Mouse (Mus musculus): ENCODE data around the gene Cdk5. TPM values are rescaled to one million over a fixed set of nuclear protein-coding genes. Genes with fewer than 3 reads are reported as not detected.
A peak's percentile ranks its signal among the peaks of the same experiment; 100 is the strongest.

Gene Cdk5
- 48.6 and 49.2 TPM in 2 replicates for polyA plus RNA-seq (2014; fragmentation: Nextera tagmentation; extraction: Ambion mirVana)

DNA sequence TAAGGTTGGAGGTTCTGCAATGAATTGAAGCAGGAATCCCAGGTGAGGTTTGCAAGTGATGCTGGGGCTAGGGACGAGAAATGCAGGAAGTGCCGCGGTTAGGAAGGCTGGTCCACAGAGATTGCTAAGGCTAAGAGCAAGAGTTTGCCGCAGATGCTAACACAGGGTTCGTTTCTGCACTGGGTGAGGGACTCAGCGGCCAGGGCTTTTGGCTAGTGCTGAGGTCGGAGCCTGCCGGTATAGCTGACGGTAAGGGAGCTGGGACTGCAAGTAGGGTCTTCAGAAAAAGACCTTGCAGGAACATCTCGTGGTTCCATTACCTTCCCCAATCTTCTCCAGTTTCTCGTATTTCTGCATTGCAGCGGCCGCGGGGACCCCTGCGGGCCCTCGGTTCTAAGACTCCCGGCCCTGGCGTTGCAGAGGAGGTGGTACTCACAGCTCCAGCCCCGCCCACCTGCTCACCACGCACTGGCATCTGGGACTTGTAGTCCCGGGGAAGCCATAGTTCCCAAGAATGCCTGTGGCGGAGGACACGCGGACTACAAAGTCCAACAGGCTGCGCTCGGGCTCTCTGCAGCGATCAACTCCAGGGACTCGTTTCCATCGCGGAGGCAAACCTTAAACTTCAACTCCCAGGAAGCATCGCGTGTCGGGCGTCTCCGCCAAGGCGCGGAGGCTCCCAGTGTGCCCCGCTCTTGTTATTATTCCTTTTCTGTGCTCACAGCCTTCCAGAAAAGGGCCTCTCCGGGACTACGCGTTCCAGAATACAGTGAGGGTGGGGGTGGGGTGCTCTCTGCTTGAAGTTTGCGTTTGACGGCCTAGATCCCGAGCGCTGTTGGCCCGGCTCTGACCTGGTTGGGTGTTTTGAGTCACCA, at the start of gene Cdk5, which contains the start of gene Slc4a2:
Gene Cdk5 (minus strand): TSS at position 402 of the 875 bp plus-strand sequence.
Gene Slc4a2 (plus strand): TSS at position 709 of the 875 bp plus-strand sequence.
- peak within 1 kb of the TSS; percentile 75 for H3K9ac ChIP-seq (ENCODE audit: low read length)
- H3K36me3 ChIP-seq (ENCODE audit: control insufficient read depth, insufficient read depth, low read length): peaks cover 4% of the 10 kb centered on the region; the same call in 1 of the 2 replicates
- peak within 1 kb of the TSS; percentile 78 for H3K27ac ChIP-seq (replicated peaks; ENCODE audit: low read depth, low read length)
- under 1% methylated on average over 46 of the region's 46 CpGs for WGBS
- no peaks in the 10 kb centered on the region for H3K27me3 ChIP-seq (ENCODE audit: control insufficient read depth, insufficient read depth, low read length)
- DNase-seq (ENCODE audit: low spot score): peak; percentile 99
- H3K9me3 ChIP-seq (ENCODE audit: control insufficient read depth, low read length): no peaks in the 10 kb centered on the region
- ATAC-seq (ENCODE audit: insufficient number of reproducible peaks, low FRiP score, low TSS enrichment, low read depth): peak; percentile 90
- peak within 1 kb of the TSS; percentile 87 for H3K4me2 ChIP-seq (ENCODE audit: low read depth, severe bottlenecking)
- peak within 1 kb of the TSS; percentile 58 for H3K4me3 ChIP-seq (ENCODE audit: low read depth, low read length)
- peaks cover 36% of the 10 kb centered on the region for H3K4me1 ChIP-seq (ENCODE audit: control insufficient read depth, insufficient read depth, low read length)

DNA sequence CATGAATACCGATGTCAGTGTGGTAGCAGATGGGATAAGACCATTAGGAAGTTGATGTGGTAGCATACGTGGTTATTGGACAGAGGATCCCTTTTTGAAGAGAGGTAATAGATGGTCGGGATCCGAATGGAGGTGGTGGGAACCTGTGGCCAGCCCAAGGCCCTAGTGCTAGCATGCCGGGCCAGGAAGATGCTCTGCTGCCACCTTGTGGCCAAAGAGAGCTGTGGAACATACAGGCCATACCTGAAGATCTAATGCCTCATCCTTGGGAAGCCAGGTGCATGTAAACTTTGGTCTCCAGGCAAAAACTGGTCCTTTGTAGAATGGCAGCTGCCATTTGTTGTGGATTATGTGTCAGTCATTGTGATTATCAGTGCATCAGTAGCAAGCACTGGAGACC, 47.3 kb upstream of the Cdk5 start:
- Histone ChIP-seq H3K27me3 (ENCODE audit: control insufficient read depth, insufficient read depth, low read length) (peaks cover 13% of the 10 kb centered on the region; the same call in 1 of the 2 replicates), H3K27ac (replicated peaks; ENCODE audit: low read depth, low read length) (no peak overlapping the region), H3K4me2 (ENCODE audit: low read depth, severe bottlenecking) (no peak overlapping the region), H3K9me3 (ENCODE audit: control insufficient read depth, low read length) (no peaks in the 10 kb centered on the region), H3K9ac (ENCODE audit: low read length) (no peak overlapping the region), H3K4me3 (ENCODE audit: low read depth, low read length) (no peak overlapping the region), H3K4me1 (ENCODE audit: control insufficient read depth, insufficient read depth, low read length) (peaks cover 33% of the 10 kb centered on the region), H3K36me3 (ENCODE audit: control insufficient read depth, insufficient read depth, low read length) (peaks cover 2% of the 10 kb centered on the region)
- peak; percentile 89 for DNase-seq (ENCODE audit: low spot score)
- WGBS: 12% methylated on average over 5 of the region's 5 CpGs
- ATAC-seq (ENCODE audit: insufficient number of reproducible peaks, low FRiP score, low TSS enrichment, low read depth): 0 out of 2 replicates have a peak, but pooled peaks have one; percentile 38

DNA sequence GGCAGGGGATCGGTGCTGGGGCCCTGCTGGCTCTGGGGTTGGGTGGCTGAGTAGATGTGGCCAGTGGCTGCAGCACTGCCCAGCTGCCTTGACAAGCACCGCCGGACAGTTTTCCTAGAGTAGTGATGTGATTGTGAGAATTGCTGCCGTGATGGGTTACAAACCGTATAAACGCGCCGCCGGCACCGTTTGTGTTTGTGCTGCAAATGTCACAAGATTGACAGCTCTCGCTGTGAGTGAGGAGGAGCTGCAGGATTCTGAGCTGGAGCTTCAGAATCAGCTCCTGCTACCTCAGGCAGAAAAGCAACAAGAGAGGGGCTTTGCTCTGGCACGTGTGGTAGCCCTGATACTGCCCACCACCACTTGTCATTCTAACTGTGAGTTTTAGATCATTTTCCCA, 43.4 kb upstream of the Cdk5 start:
- ATAC-seq (ENCODE audit: insufficient number of reproducible peaks, low FRiP score, low TSS enrichment, low read depth): no peak
- no peaks in the 10 kb centered on the region for H3K27me3 ChIP-seq (ENCODE audit: control insufficient read depth, insufficient read depth, low read length)
- 77% methylated on average over 12 of the region's 12 CpGs for WGBS

DNA sequence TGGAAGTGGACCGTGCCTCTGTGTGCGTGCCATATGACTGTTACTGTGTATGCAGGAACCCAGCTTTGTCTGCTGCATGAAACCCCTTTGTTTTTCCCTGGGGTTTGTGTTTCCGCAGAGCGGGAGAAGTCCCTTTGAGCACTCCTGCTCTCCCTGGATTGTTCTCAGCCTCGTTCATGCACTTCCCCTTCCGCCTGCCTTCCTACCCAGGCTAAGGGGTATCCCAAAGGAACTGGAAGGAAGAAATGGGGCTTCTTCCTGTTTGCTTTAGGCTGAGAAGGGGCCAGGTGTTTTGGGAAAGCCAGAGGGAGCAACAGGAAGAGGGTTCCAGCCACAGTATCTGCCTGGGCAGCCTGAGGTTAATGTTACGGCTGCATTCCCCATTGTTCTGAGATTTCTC, 32.3 kb upstream of the Cdk5 start:
- Histone ChIP-seq H3K9ac (ENCODE audit: low read length) (no peak overlapping the region), H3K4me3 (ENCODE audit: low read depth, low read length) (no peak overlapping the region)

More for the DNA sequence above, 43.4 kb upstream of the Cdk5 start:
- H3K9me3 ChIP-seq (ENCODE audit: control insufficient read depth, low read length): no peaks in the 10 kb centered on the region
- H3K27ac ChIP-seq (replicated peaks; ENCODE audit: low read depth, low read length): no peak overlapping the region
- no peak for DNase-seq (ENCODE audit: low spot score)
- no peak overlapping the region for H3K4me3 ChIP-seq (ENCODE audit: low read depth, low read length)
- no peaks in the 10 kb centered on the region for H3K36me3 ChIP-seq (ENCODE audit: control insufficient read depth, insufficient read depth, low read length)
- H3K4me1 ChIP-seq (ENCODE audit: control insufficient read depth, insufficient read depth, low read length): no peaks in the 10 kb centered on the region
- no peak overlapping the region for H3K4me2 ChIP-seq (ENCODE audit: low read depth, severe bottlenecking)
- H3K9ac ChIP-seq (ENCODE audit: low read length): no peak overlapping the region

DNA sequence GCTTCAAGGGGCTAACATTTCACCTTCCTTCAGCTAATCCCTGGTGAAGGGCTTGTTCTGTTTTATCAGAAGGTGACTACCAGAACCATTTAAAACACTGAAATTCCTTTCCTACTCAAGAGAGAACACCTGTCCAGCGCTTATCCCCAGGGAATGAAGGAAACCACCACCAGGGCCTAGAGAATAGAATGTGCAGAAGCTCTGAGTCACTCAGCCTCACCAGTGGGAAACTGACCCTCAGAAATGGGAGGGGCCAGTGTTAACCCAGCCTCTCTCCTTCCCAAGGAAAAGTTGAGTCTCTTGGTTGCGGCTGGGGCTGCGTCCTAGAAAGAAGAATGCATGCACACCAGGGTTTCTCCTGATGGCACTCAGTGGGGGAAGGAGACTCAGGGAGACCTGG, 31.7 kb upstream of the Cdk5 start:
- no peak overlapping the region for H3K4me2 ChIP-seq (ENCODE audit: low read depth, severe bottlenecking)
- no peak overlapping the region for H3K9ac ChIP-seq (ENCODE audit: low read length)
- ATAC-seq (ENCODE audit: insufficient number of reproducible peaks, low FRiP score, low TSS enrichment, low read depth) (no peak), DNase-seq (ENCODE audit: low spot score) (no peak)
- H3K9me3 ChIP-seq (ENCODE audit: control insufficient read depth, low read length): no peaks in the 10 kb centered on the region
- no peak overlapping the region for H3K4me3 ChIP-seq (ENCODE audit: low read depth, low read length)
- H3K36me3 ChIP-seq (ENCODE audit: control insufficient read depth, insufficient read depth, low read length): peaks cover 2% of the 10 kb centered on the region; the same call in 1 of the 2 replicates
- H3K27ac ChIP-seq (replicated peaks; ENCODE audit: low read depth, low read length): no peak overlapping the region
- H3K27me3 ChIP-seq (ENCODE audit: control insufficient read depth, insufficient read depth, low read length): no peaks in the 10 kb centered on the region
- peaks cover 17% of the 10 kb centered on the region for H3K4me1 ChIP-seq (ENCODE audit: control insufficient read depth, insufficient read depth, low read length)
- 76% methylated on average over 3 of the region's 3 CpGs for WGBS

More for the DNA sequence above, 32.3 kb upstream of the Cdk5 start:
- Histone ChIP-seq H3K4me1 (ENCODE audit: control insufficient read depth, insufficient read depth, low read length) (peaks cover 17% of the 10 kb centered on the region), H3K27ac (replicated peaks; ENCODE audit: low read depth, low read length) (no peak overlapping the region), H3K27me3 (ENCODE audit: control insufficient read depth, insufficient read depth, low read length) (no peaks in the 10 kb centered on the region), H3K9me3 (ENCODE audit: control insufficient read depth, low read length) (no peaks in the 10 kb centered on the region), H3K4me2 (ENCODE audit: low read depth, severe bottlenecking) (no peak overlapping the region), H3K36me3 (ENCODE audit: control insufficient read depth, insufficient read depth, low read length) (peaks cover 2% of the 10 kb centered on the region; the same call in 1 of the 2 replicates)
- no peak for DNase-seq (ENCODE audit: low spot score)
- 83% methylated on average over 7 of the region's 7 CpGs for WGBS
- ATAC-seq (ENCODE audit: insufficient number of reproducible peaks, low FRiP score, low TSS enrichment, low read depth): no peak

DNA sequence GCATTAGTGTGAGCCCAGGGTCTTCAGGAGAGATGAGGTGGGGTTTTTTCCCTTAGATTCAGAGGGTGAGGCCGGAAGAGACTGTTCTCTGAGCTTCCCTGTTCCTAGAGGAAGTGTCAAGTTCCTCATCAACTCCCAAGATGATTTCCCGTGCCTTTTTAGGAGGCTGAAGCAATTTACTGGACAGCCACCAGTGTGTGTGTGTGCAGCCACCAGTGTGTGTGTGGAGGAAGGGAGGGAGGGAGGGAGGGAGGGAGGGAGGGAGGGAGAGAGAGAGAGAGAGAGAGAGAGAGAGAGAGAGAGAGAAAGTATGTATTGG, 30.6 kb upstream of the Cdk5 start:
- ATAC-seq (ENCODE audit: insufficient number of reproducible peaks, low FRiP score, low TSS enrichment, low read depth) (no peak), DNase-seq (ENCODE audit: low spot score) (no peak)
- WGBS: 13% methylated on average over 2 of the region's 2 CpGs
- no peaks in the 10 kb centered on the region for H3K9me3 ChIP-seq (ENCODE audit: control insufficient read depth, low read length)
- H3K27ac ChIP-seq (replicated peaks; ENCODE audit: low read depth, low read length): no peak overlapping the region
- 0 out of 2 replicates have a peak overlapping the region, but pooled peaks have one; percentile 86 for H3K4me3 ChIP-seq (ENCODE audit: low read depth, low read length)
- H3K9ac ChIP-seq (ENCODE audit: low read length): no peak overlapping the region
- peaks cover 2% of the 10 kb centered on the region; the same call in 1 of the 2 replicates for H3K36me3 ChIP-seq (ENCODE audit: control insufficient read depth, insufficient read depth, low read length)
- no peaks in the 10 kb centered on the region for H3K27me3 ChIP-seq (ENCODE audit: control insufficient read depth, insufficient read depth, low read length)
- peaks cover 17% of the 10 kb centered on the region for H3K4me1 ChIP-seq (ENCODE audit: control insufficient read depth, insufficient read depth, low read length)
- peak overlapping the region; percentile 99 for H3K4me2 ChIP-seq (ENCODE audit: low read depth, severe bottlenecking)

DNA sequence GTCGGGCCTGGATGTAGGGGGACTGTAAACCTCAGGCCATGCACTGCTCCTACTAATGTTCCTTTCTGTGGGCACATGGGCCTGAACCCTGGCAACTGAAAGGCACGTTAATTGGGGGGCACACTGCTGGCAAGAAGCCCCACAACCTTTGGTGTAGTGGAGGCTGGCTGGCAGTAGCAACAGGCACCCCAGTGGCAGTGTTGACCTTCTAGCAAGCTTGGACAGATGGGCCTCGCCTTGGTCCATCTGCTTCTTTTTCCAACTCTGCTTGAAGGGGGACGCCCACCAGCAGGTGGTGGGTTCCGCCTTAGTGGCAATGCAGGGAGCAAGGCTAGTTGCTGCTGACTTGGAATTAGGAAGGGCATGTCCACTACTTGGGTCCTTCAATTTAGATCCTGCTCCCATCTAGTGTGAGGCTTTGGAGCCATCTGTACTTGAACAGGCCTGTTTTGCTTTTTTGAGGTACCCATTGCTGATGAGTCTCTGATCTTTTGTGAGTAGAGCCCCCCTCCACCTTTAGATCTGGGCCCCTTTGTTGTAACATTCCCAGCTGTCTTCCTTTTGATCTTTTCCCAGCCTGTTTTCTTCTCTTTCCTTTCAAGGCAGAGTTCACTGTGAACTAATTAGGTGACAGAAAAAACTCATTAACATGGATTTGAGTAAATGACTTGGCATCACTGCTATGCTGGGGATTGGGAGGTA, 30.1 kb upstream of the Cdk5 start:
- Histone ChIP-seq H3K27ac (replicated peaks; ENCODE audit: low read depth, low read length) (no peak overlapping the region), H3K36me3 (ENCODE audit: control insufficient read depth, insufficient read depth, low read length) (peaks cover 2% of the 10 kb centered on the region; the same call in 1 of the 2 replicates), H3K9me3 (ENCODE audit: control insufficient read depth, low read length) (no peaks in the 10 kb centered on the region), H3K4me1 (ENCODE audit: control insufficient read depth, insufficient read depth, low read length) (peaks cover 17% of the 10 kb centered on the region), H3K4me3 (ENCODE audit: low read depth, low read length) (peak overlapping the region; percentile 86), H3K4me2 (ENCODE audit: low read depth, severe bottlenecking) (peak overlapping the region; percentile 99), H3K9ac (ENCODE audit: low read length) (peak overlapping the region; percentile 91), H3K27me3 (ENCODE audit: control insufficient read depth, insufficient read depth, low read length) (no peaks in the 10 kb centered on the region)
- ATAC-seq (ENCODE audit: insufficient number of reproducible peaks, low FRiP score, low TSS enrichment, low read depth) (no peak), DNase-seq (ENCODE audit: low spot score) (peak; percentile 31)
- WGBS: 5% methylated on average over 5 of the region's 5 CpGs

DNA sequence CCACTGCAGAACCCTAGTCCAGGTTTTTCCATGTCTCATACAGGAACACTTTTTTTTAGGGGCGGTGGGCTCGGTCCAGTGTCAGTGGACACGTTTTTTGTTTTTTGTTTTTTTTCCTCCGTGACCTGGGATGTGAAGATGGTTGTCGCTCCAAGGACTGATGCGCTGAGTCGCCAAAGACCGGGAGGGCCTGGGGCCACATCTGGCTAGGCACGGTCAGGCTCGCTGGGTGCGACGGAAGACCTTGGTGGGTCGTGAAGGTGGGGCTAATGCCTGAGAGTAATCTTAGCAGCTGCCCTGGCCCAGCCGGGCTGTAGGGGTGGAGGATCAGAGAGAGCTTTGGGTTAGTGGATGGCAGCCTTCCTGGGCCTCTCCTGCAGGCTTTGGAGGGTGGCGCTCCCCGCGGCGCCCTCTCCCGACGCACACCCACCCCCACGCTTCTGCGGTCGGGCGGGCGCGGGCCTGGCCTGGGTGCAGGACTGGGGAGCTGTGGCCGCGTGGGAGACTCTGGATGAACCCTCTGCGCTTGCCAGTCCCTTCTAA, 29.4 kb upstream of the Cdk5 start:
- WGBS: under 1% methylated on average over 29 of the region's 29 CpGs
- Histone ChIP-seq H3K4me1 (ENCODE audit: control insufficient read depth, insufficient read depth, low read length) (peaks cover 20% of the 10 kb centered on the region), H3K27me3 (ENCODE audit: control insufficient read depth, insufficient read depth, low read length) (no peaks in the 10 kb centered on the region), H3K36me3 (ENCODE audit: control insufficient read depth, insufficient read depth, low read length) (peaks cover 2% of the 10 kb centered on the region; the same call in 1 of the 2 replicates), H3K4me3 (ENCODE audit: low read depth, low read length) (peak overlapping the region; percentile 86), H3K9ac (ENCODE audit: low read length) (peak overlapping the region; percentile 91), H3K4me2 (ENCODE audit: low read depth, severe bottlenecking) (peak overlapping the region; percentile 99), H3K9me3 (ENCODE audit: control insufficient read depth, low read length) (no peaks in the 10 kb centered on the region), H3K27ac (replicated peaks; ENCODE audit: low read depth, low read length) (0 out of 2 replicates have a peak overlapping the region, but pooled peaks have one; percentile 86)
- peak; percentile 46 for DNase-seq (ENCODE audit: low spot score)
- peak; percentile 31 for ATAC-seq (ENCODE audit: insufficient number of reproducible peaks, low FRiP score, low TSS enrichment, low read depth)
